Mouse (Mus musculus) hindbrain, embryonic 15.5 days (tissue): ENCODE measurements around the gene Ssxb8. TPM values are rescaled to one million over a fixed set of nuclear protein-coding genes. Genes with fewer than 3 reads are reported as not detected.
"Not testable (repeated sequence)": the region's sequence is repeated elsewhere in the genome, so short reads cannot be mapped to it uniquely, and the experiment has no call there.

Experiments
- ATAC-seq: fragments of 200-750 bp; cut with Nextera tagmentation; 2 replicates; pipeline ENCODE4 v1.8.0; 2017; ENCODE audit warnings: low read depth, moderate number of reproducible peaks, moderate TSS enrichment; ENCODE audit not compliant: low FRiP score
- H3K27ac ChIP-seq: fragments of 300-500 bp; sonication (generic); replicated peaks from 2 replicates; pipeline ENCODE4 v1.5.1; 2015; ENCODE audit warnings: mild to moderate bottlenecking, inconsistent platforms
- H3K27me3 ChIP-seq: fragments of 300-500 bp; sonication (generic); 2 replicates; pipeline ENCODE4 v1.6.1; 2015; ENCODE audit warnings: control low read depth, inconsistent platforms
- H3K36me3 ChIP-seq: fragments of 300-500 bp; sonication (generic); 2 replicates; pipeline ENCODE4 v1.6.1; 2015; ENCODE audit warnings: control low read depth, inconsistent platforms
- H3K4me1 ChIP-seq: fragments of 300-500 bp; sonication (generic); replicated peaks from 2 replicates; pipeline ENCODE4 v1.6.1; 2015; ENCODE audit warnings: control low read depth, inconsistent platforms
- H3K4me2 ChIP-seq: fragments of 300-500 bp; sonication (generic); 2 replicates; pipeline ENCODE4 v1.6.1; 2015; ENCODE audit warnings: moderate library complexity, mild to moderate bottlenecking, inconsistent platforms
- H3K4me3 ChIP-seq: fragments of 300-500 bp; sonication (generic); 2 replicates; pipeline ENCODE4 v1.5.1; 2015; ENCODE audit warnings: mild to moderate bottlenecking, inconsistent platforms
- H3K9ac ChIP-seq: fragments of 300-500 bp; sonication (generic); 2 replicates; pipeline ENCODE4 v1.6.1; 2015; ENCODE audit warnings: inconsistent platforms
- H3K9me3 ChIP-seq: fragments of 300-500 bp; sonication (generic); 2 replicates; pipeline ENCODE4 v1.6.1; 2016; ENCODE audit warnings: control low read depth, inconsistent platforms
- WGBS: fragments of 180-500 bp; shearing (Covaris S2); methylation state at CpG from one replicate; pipeline ENCODE4 v1.1.7; 2015; 5-methylcytosine and 5-hydroxymethylcytosine counted together
- polyA plus RNA-seq: library from polyadenylated mRNA; unstranded; fragments of >200 nt; fragmentation: Nextera tagmentation; extraction: Ambion mirVana; gene quantifications from 2 replicates; pipeline ENCODE4 v1.2.1, GENCODE M21; 2015

The Ssxb8 gene
- polyA plus RNA-seq: not detected in 2 replicates

- not testable (repeated sequence) for ATAC-seq, H3K9ac ChIP-seq
- WGBS: 69% methylated on average over 1 of the region's 1 CpGs
These were observed at the start of gene Ssxb8 for GRCm38 (mm10) chrX:8690744-8691143. Gene Ssxb8, minus strand, starts transcription at chrX:8690844.

GRCm38 (mm10) chrX:8732907-8733306, 42.3 kb upstream of the Ssxb8 start:
- Histone ChIP-seq H3K4me1 (no peaks in the 10 kb centered on the region), H3K9ac (no peak overlapping the region), H3K4me2 (no peak overlapping the region), H3K36me3 (no peaks in the 10 kb centered on the region), H3K27me3 (no peaks in the 10 kb centered on the region), H3K27ac (no peak overlapping the region), H3K4me3 (no peak overlapping the region), H3K9me3 (no peaks in the 10 kb centered on the region)
- 51% methylated on average over 5 of the region's 5 CpGs for WGBS
- ATAC-seq: no peak

More at GRCm38 (mm10) chrX:8690744-8691143, at the start of gene Ssxb8:
- H3K36me3 ChIP-seq, H3K9me3 ChIP-seq, H3K4me3 ChIP-seq, H3K27me3 ChIP-seq, H3K27ac ChIP-seq, H3K4me2 ChIP-seq, H3K4me1 ChIP-seq: not testable (repeated sequence)

- Histone ChIP-seq H3K27ac (no peak overlapping the region), H3K9me3 (no peaks in the 10 kb centered on the region), H3K27me3 (no peaks in the 10 kb centered on the region), H3K4me2 (no peak overlapping the region), H3K4me3 (no peak overlapping the region), H3K9ac (no peak overlapping the region), H3K4me1 (no peaks in the 10 kb centered on the region), H3K36me3 (no peaks in the 10 kb centered on the region)
- 85% methylated on average over 4 of the region's 4 CpGs for WGBS
- ATAC-seq: no peak
These were observed 27.6 kb downstream of the Ssxb8 start for GRCm38 (mm10) chrX:8663085-8663484.

Other genes with a start within 250 kb of the Ssxb8 start
- gene Ssxb2, start 229.1 kb downstream of the Ssxb8 start, polyA plus RNA-seq: not detected in 2 replicates
- gene Gm14459, start 165.9 kb downstream of the Ssxb8 start, polyA plus RNA-seq: not detected in 2 replicates
- not detected in 2 replicates for gene Ssxb6, start 142.6 kb downstream of the Ssxb8 start, polyA plus RNA-seq
- gene Ssxb3, start 99.0 kb downstream of the Ssxb8 start, polyA plus RNA-seq: not detected in 2 replicates
- gene Ssx9, start 57.6 kb upstream of the Ssxb8 start, polyA plus RNA-seq: not detected in 2 replicates
- gene Ssxb5, start 112.8 kb upstream of the Ssxb8 start, polyA plus RNA-seq: not detected in 2 replicates
- not detected in 2 replicates for gene Gm6592, start 153.2 kb upstream of the Ssxb8 start, polyA plus RNA-seq
- not detected in 2 replicates for gene Gm5751, start 183.4 kb upstream of the Ssxb8 start, polyA plus RNA-seq
- gene B630019K06Rik, start 201.5 kb upstream of the Ssxb8 start, polyA plus RNA-seq: 26.2 and 28.8 TPM in 2 replicates